Mouse (Mus musculus) bone marrow macrophage, adult 2 months (primary cell): ENCODE data around the gene Syce2. TPM values are rescaled to one million over a fixed set of nuclear protein-coding genes. Genes with fewer than 3 reads are reported as not detected.
"Not testable (repeated sequence)": the region's sequence is repeated elsewhere in the genome, so short reads cannot be mapped to it uniquely, and the experiment has no call there.

Experiments used
- H3K27ac ChIP-seq: 2 replicates; pipeline ENCODE4 v1.5.1; 2012; ENCODE audit warnings: low read depth, low read length; ENCODE audit not compliant: insufficient read depth
- H3K4me1 ChIP-seq: 2 replicates; pipeline ENCODE4 v1.6.1; 2012; ENCODE audit warnings: low read length; ENCODE audit not compliant: control insufficient read depth, insufficient read depth
- H3K4me3 ChIP-seq: 2 replicates; pipeline ENCODE4 v1.5.1; 2012; ENCODE audit warnings: mild to moderate bottlenecking, low read length, moderate library complexity; ENCODE audit not compliant: insufficient read depth
- CTCF ChIP-seq: IDR thresholded peaks from 2 replicates; pipeline ENCODE4 v1.5.1; 2012; ENCODE audit warnings: low read depth, mild to moderate bottlenecking, low read length, moderate library complexity
- POLR2A ChIP-seq: IDR thresholded peaks from 2 replicates; pipeline ENCODE4 v1.6.1; 2012; ENCODE audit warnings: mild to moderate bottlenecking, low read depth, low read length, borderline replicate concordance
- polyA plus RNA-seq: library from polyadenylated mRNA; stranded (reverse); fragments of >200 nt; gene quantifications from 2 replicates; pipeline ENCODE4 v1.2.4, GENCODE M21; 2012; ENCODE audit not compliant: missing spikeins, insufficient read depth, insufficient read length

The Syce2 gene
- polyA plus RNA-seq, result 19.4 and 19.6 TPM in 2 replicates

DNA sequence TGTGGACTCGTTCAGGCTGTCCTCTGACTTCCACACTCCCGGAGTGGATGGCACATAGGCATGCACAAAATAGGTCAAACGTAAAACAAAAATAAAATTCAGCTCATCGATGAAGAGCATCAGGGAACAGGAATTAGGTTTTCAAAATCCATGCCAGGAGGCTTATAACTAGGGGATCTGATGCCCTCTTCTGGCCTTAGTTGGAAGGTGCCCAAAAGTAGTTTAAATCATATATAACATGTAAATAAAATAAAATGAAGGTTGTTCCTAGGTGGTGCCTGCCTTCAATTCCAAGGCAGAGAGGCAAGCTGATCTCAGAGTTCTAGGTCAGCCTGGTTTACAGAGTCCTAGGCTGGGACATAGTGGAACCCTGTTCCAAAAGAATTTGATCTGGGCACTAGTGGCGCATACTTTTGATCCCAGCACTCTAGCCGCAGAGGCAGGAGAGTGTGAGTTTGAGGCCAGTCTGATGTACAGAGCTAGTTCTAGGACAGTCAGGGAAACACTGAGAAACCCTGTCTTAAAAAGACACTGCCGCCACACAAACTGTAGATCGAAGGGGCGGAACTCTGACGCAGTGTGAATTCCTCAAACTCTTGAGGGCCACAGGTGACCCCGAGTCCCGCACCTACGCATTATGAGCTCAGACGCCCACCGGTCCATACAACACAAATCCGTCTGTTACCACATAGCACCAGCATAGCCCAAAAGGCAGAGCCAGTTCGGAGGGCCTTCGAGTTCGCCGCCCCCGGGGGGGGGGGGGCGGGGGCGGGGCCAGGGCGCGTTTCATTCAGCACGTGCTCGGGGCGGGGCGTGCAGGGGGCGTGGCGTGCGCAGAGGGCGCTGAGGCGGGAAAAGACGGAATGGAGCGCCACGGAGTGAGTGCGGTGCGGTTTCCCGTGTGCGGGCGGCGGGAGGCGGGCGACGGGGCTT lies at the start of gene Syce2:
TSS of gene Syce2 (plus strand) at position 736 of the 933 bp plus-strand sequence.
- peak within 1 kb of the TSS; percentile 34; the same call in 1 of the 2 replicates for H3K27ac ChIP-seq
- peaks cover 9% of the 10 kb centered on the region for H3K4me1 ChIP-seq
- H3K4me3 ChIP-seq, result peak within 1 kb of the TSS; percentile 61
- TF ChIP-seq CTCF (no peak), POLR2A (0 out of 2 replicates have a peak, but pooled peaks have one; percentile 13)

- Histone ChIP-seq H3K27ac (no peak within 1 kb of the TSS), H3K4me3 (no peak within 1 kb of the TSS), H3K4me1 (no peaks in the 10 kb centered on the region)
- no peak for TF ChIP-seq CTCF
- TF ChIP-seq POLR2A, result no peak
These were observed 49.2 kb upstream of the Syce2 start, which contains the start of gene Dand5 for GRCm38 (mm10) chr8:84822723-84823122. Gene Dand5 (minus strand): TSS chr8:84822823.

- no peak overlapping the region for H3K27ac ChIP-seq
- no peak overlapping the region for H3K4me3 ChIP-seq
- peak; percentile 42; the same call in 1 of the 2 replicates for TF ChIP-seq CTCF
- no peak for TF ChIP-seq POLR2A
- H3K4me1 ChIP-seq, result no peaks in the 10 kb centered on the region
These were observed 48.3 kb upstream of the Syce2 start for GRCm38 (mm10) chr8:84823653-84824052.

DNA sequence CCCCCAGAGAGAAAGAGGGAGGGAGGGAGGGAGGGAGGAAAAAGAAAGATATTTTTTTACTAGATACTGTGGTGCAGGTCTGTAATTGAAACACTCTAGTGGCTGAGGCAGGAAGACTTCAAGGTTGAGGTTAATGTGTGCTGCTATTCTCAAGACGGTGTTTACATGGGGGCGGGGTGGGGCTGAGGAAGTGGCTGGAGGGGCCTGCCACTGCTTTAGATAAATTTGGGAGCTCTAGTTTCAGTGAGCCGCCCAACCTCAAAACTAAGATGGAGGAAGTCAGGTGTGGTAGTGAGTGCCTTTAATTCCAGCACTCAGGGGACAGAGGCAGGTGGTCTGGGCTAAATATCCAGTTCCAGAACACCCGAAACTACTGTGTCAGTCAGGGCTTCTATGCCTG lies 46.3 kb upstream of the Syce2 start:
- H3K4me1 ChIP-seq, result no peaks in the 10 kb centered on the region
- H3K4me3 ChIP-seq, result no peak overlapping the region
- TF ChIP-seq CTCF (no peak), POLR2A (no peak)
- no peak overlapping the region for H3K27ac ChIP-seq

DNA sequence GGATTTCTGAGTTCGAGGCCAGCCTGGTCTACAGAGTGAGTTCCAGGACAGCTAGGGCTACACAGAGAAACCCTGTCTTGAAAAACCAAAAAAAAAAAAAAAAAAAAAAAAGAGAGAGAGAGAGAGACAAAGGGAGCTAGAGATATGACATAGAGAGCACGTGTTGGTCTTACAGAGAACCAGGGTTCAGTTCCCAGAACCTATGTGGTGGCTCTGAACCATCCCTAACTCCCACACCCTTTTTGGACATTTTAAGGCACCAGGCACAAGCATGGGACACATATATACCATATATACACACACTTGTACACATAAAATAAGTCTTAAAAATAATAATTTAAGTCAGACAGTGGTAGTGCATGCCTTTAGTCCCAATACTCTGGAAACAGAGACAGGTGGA lies 45.4 kb upstream of the Syce2 start:
- not testable (repeated sequence) for H3K4me1 ChIP-seq, H3K27ac ChIP-seq, H3K4me3 ChIP-seq

GRCm38 (mm10) chr8:84831490-84831889 lies 40.4 kb upstream of the Syce2 start, which contains the start of gene Gadd45gip1:
Gene Gadd45gip1 (plus strand): TSS chr8:84831522.
- peak within 1 kb of the TSS; percentile 68 for H3K27ac ChIP-seq
- H3K4me1 ChIP-seq, result peaks cover 4% of the 10 kb centered on the region
- TF ChIP-seq POLR2A, result no peak
- no peak for TF ChIP-seq CTCF
- H3K4me3 ChIP-seq, result peak within 1 kb of the TSS; percentile 95

GRCm38 (mm10) chr8:84832034-84832717 lies 39.7 kb upstream of the Syce2 start:
- Histone ChIP-seq H3K27ac (peak overlapping the region; percentile 68), H3K4me1 (peaks cover 4% of the 10 kb centered on the region)

GRCm38 (mm10) chr8:84832759-84833742 lies 38.9 kb upstream of the Syce2 start:
- Histone ChIP-seq H3K4me1 (peaks cover 4% of the 10 kb centered on the region), H3K4me3 (peak overlapping the region; percentile 95), H3K27ac (peak overlapping the region; percentile 52; the same call in 1 of the 2 replicates)
- TF ChIP-seq CTCF (no peak), POLR2A (no peak)

More at GRCm38 (mm10) chr8:84832034-84832717, 39.7 kb upstream of the Syce2 start:
- H3K4me3 ChIP-seq, result peak overlapping the region; percentile 95
- TF ChIP-seq CTCF (no peak), POLR2A (no peak)
